Mouse (Mus musculus) 3T3-L1 (cell line): ENCODE results near the gene Kat2b.
"Not testable (repeated sequence)": the region's sequence is repeated elsewhere in the genome, so short reads cannot be mapped to it uniquely, and the experiment has no call there.

ENCODE experiments used
- DNase-seq: peaks from one replicate; pipeline ENCODE4 v3.0.0-alpha.2; 2015; ENCODE audit warnings: low read depth, low spot score

The Kat2b gene

GRCm38 (mm10) chr17:53659230-53659629 is 92.6 kb downstream of the Kat2b start:
- DNase-seq = no peak

GRCm38 (mm10) chr17:53659738-53660137 is 93.1 kb downstream of the Kat2b start:
- DNase-seq = no peak

- no peak for DNase-seq
These were observed 94.6 kb downstream of the Kat2b start for GRCm38 (mm10) chr17:53661056-53661840.

GRCm38 (mm10) chr17:53664267-53664666 is 97.6 kb downstream of the Kat2b start:
- peak; percentile 26 for DNase-seq

GRCm38 (mm10) chr17:53664703-53665382 is 98.2 kb downstream of the Kat2b start:
- DNase-seq = peak; percentile 58

GRCm38 (mm10) chr17:53670453-53670852 is 103.8 kb downstream of the Kat2b start:
- no peak for DNase-seq

GRCm38 (mm10) chr17:53678716-53679115 is 112.1 kb downstream of the Kat2b start:
- peak; percentile 50 for DNase-seq

- peak; percentile 34 for DNase-seq
These were observed 121.7 kb downstream of the Kat2b start for GRCm38 (mm10) chr17:53688321-53688720.

- peak; percentile 96 for DNase-seq
These were observed 122.5 kb downstream of the Kat2b start, which contains the start of gene Sgo1 for GRCm38 (mm10) chr17:53688877-53689802. Sgo1 (minus strand) TSS chr17:53689333.

GRCm38 (mm10) chr17:53689946-53690345 is 123.3 kb downstream of the Kat2b start:
- peak; percentile 52 for DNase-seq

GRCm38 (mm10) chr17:53694039-53694438 is 127.4 kb downstream of the Kat2b start:
- peak; percentile 83 for DNase-seq

GRCm38 (mm10) chr17:53697521-53697920 is 130.9 kb downstream of the Kat2b start:
- DNase-seq = not testable (repeated sequence)

GRCm38 (mm10) chr17:53714453-53714852 is 147.8 kb downstream of the Kat2b start:
- no peak for DNase-seq

GRCm38 (mm10) chr17:53715161-53715560 is 148.5 kb downstream of the Kat2b start:
- not testable (repeated sequence) for DNase-seq

- DNase-seq = no peak
These were observed 151.8 kb downstream of the Kat2b start for GRCm38 (mm10) chr17:53718474-53718873.

GRCm38 (mm10) chr17:53718916-53719315 is 152.3 kb downstream of the Kat2b start:
- DNase-seq = not testable (repeated sequence)
